Mouse (Mus musculus) liver, embryonic 15.5 days (tissue): ENCODE data around the gene Ankrd35. TPM values are rescaled to one million over a fixed set of nuclear protein-coding genes. Genes with fewer than 3 reads are reported as not detected.

ENCODE experiments used
- ATAC-seq: fragments of 200-750 bp; cut with Nextera tagmentation; 2 replicates; pipeline ENCODE4 v1.8.0; 2017; ENCODE audit warnings: moderate number of reproducible peaks, mild to moderate bottlenecking, moderate library complexity; ENCODE audit not compliant: insufficient read depth
- H3K27ac ChIP-seq: fragments of 300-500 bp; sonication (generic); replicated peaks from 2 replicates; pipeline ENCODE4 v1.5.1; 2015; ENCODE audit warnings: mild to moderate bottlenecking, inconsistent platforms
- H3K27me3 ChIP-seq: fragments of 300-500 bp; sonication (generic); 2 replicates; pipeline ENCODE4 v1.6.1; 2015; ENCODE audit warnings: mild to moderate bottlenecking, inconsistent platforms
- H3K36me3 ChIP-seq: fragments of 300-500 bp; sonication (generic); replicated peaks from 2 replicates; pipeline ENCODE4 v1.6.1; 2015; ENCODE audit warnings: moderate library complexity, mild to moderate bottlenecking, inconsistent platforms
- H3K4me1 ChIP-seq: fragments of 300-500 bp; sonication (generic); replicated peaks from 2 replicates; pipeline ENCODE4 v1.6.1; 2015; ENCODE audit warnings: inconsistent platforms
- H3K4me2 ChIP-seq: fragments of 300-500 bp; sonication (generic); 2 replicates; pipeline ENCODE4 v1.6.1; 2015; ENCODE audit warnings: moderate library complexity, mild to moderate bottlenecking, inconsistent platforms
- H3K4me3 ChIP-seq: fragments of 300-500 bp; sonication (generic); replicated peaks from 2 replicates; pipeline ENCODE4 v1.5.1; 2015; ENCODE audit warnings: mild to moderate bottlenecking, inconsistent platforms
- H3K9ac ChIP-seq: fragments of 300-500 bp; sonication (generic); 2 replicates; pipeline ENCODE4 v1.6.1; 2015; ENCODE audit warnings: moderate library complexity, mild to moderate bottlenecking, inconsistent platforms
- H3K9me3 ChIP-seq: fragments of 300-500 bp; sonication (generic); replicated peaks from 2 replicates; pipeline ENCODE4 v1.6.1; 2016; ENCODE audit warnings: inconsistent platforms
- WGBS: fragments of 180-500 bp; shearing (Covaris S2); methylation state at CpG from one replicate; pipeline ENCODE4 v1.1.7; 2015; ENCODE audit warnings: mixed read lengths; ENCODE audit not compliant: insufficient replicate concordance; 5-methylcytosine and 5-hydroxymethylcytosine counted together
- polyA plus RNA-seq: library from polyadenylated mRNA; unstranded; fragments of >200 nt; fragmentation: Nextera tagmentation; extraction: Ambion mirVana; gene quantifications from 2 replicates; pipeline ENCODE4 v1.2.1, GENCODE M21; 2015

Ankrd35 gene
- polyA plus RNA-seq, 1 experiment from 2014 or later: 0.53 TPM

GRCm38 (mm10) chr3:96707903-96708683 is 38.2 kb downstream of the Ankrd35 start, which contains the start of gene Nudt17:
Nudt17 (minus strand) TSS chr3:96708562.
- Histone ChIP-seq H3K27ac (no peak within 1 kb of the TSS), H3K36me3 (peaks cover 50% of the 10 kb centered on the region), H3K4me3 (peak within 1 kb of the TSS; percentile 48), H3K27me3 (peaks cover 19% of the 10 kb centered on the region), H3K4me1 (peaks cover 8% of the 10 kb centered on the region), H3K4me2 (peak within 1 kb of the TSS; percentile 78), H3K9me3 (no peaks in the 10 kb centered on the region), H3K9ac (peak within 1 kb of the TSS; percentile 25; the same call in 1 of the 2 replicates)
- 4% methylated on average over 42 of the region's 42 CpGs for WGBS
- peak; percentile 69 for ATAC-seq

- 54% methylated on average over 2 of the region's 2 CpGs for WGBS
- Histone ChIP-seq H3K4me2 (peak overlapping the region; percentile 78), H3K4me1 (peaks cover 8% of the 10 kb centered on the region), H3K27ac (no peak overlapping the region), H3K4me3 (no peak overlapping the region), H3K27me3 (peaks cover 19% of the 10 kb centered on the region), H3K9me3 (no peaks in the 10 kb centered on the region), H3K36me3 (peaks cover 51% of the 10 kb centered on the region), H3K9ac (no peak overlapping the region; the same call in 1 of the 2 replicates)
- no peak for ATAC-seq
Observed at GRCm38 (mm10) chr3:96708684-96709064, 38.7 kb downstream of the Ankrd35 start.

GRCm38 (mm10) chr3:96714286-96714685 is 44.4 kb downstream of the Ankrd35 start:
- H3K4me3 ChIP-seq: no peak overlapping the region
- H3K27me3 ChIP-seq: no peaks in the 10 kb centered on the region
- no peak for ATAC-seq
- WGBS: 71% methylated on average over 5 of the region's 5 CpGs
- H3K4me2 ChIP-seq: no peak overlapping the region
- peaks cover 5% of the 10 kb centered on the region; the same call in 1 of the 2 replicates for H3K4me1 ChIP-seq
- no peaks in the 10 kb centered on the region for H3K9me3 ChIP-seq
- peaks cover 84% of the 10 kb centered on the region for H3K36me3 ChIP-seq
- H3K9ac ChIP-seq: no peak overlapping the region
- no peak overlapping the region for H3K27ac ChIP-seq

- H3K27ac ChIP-seq: peak overlapping the region; percentile 53; the same call in 1 of the 2 replicates
- no peaks in the 10 kb centered on the region for H3K9me3 ChIP-seq
- 28% methylated on average over 2 of the region's 2 CpGs for WGBS
- no peak overlapping the region for H3K4me3 ChIP-seq
- no peak overlapping the region for H3K4me2 ChIP-seq
- no peak for ATAC-seq
- H3K9ac ChIP-seq: no peak overlapping the region
- peaks cover 80% of the 10 kb centered on the region for H3K36me3 ChIP-seq
- no peaks in the 10 kb centered on the region for H3K27me3 ChIP-seq
- peaks cover 5% of the 10 kb centered on the region; the same call in 1 of the 2 replicates for H3K4me1 ChIP-seq
Observed at GRCm38 (mm10) chr3:96715854-96716253, 45.9 kb downstream of the Ankrd35 start.

GRCm38 (mm10) chr3:96719173-96719572 is 49.2 kb downstream of the Ankrd35 start:
- no peaks in the 10 kb centered on the region for H3K27me3 ChIP-seq
- H3K4me1 ChIP-seq: peaks cover 19% of the 10 kb centered on the region
- H3K9ac ChIP-seq: no peak overlapping the region
- no peak overlapping the region for H3K27ac ChIP-seq
- H3K36me3 ChIP-seq: peaks cover 78% of the 10 kb centered on the region
- WGBS: 58% methylated on average over 14 of the region's 14 CpGs
- no peak for ATAC-seq
- no peaks in the 10 kb centered on the region for H3K9me3 ChIP-seq
- no peak overlapping the region for H3K4me3 ChIP-seq
- H3K4me2 ChIP-seq: no peak overlapping the region

GRCm38 (mm10) chr3:96727343-96727827 is 57.5 kb downstream of the Ankrd35 start, which contains the start of the genes Polr3c and Rnf115:
Polr3c (minus strand) TSS chr3:96727628.
Rnf115 (plus strand) TSS chr3:96727664.
- H3K4me2 ChIP-seq: peak within 1 kb of the TSS; percentile 81
- H3K9ac ChIP-seq: peak within 1 kb of the TSS; percentile 94
- no peaks in the 10 kb centered on the region for H3K27me3 ChIP-seq
- H3K4me1 ChIP-seq: peaks cover 44% of the 10 kb centered on the region
- H3K9me3 ChIP-seq: no peaks in the 10 kb centered on the region
- H3K4me3 ChIP-seq: peak within 1 kb of the TSS; percentile 93
- 0% methylated on average over 52 of the region's 52 CpGs for WGBS
- peak; percentile 98 for ATAC-seq
- H3K36me3 ChIP-seq: peaks cover 15% of the 10 kb centered on the region
- H3K27ac ChIP-seq: peak within 1 kb of the TSS; percentile 88

- Histone ChIP-seq H3K9ac (peak overlapping the region; percentile 94), H3K4me3 (peak overlapping the region; percentile 93), H3K27me3 (no peaks in the 10 kb centered on the region), H3K9me3 (no peaks in the 10 kb centered on the region), H3K36me3 (peaks cover 9% of the 10 kb centered on the region), H3K4me1 (peaks cover 39% of the 10 kb centered on the region), H3K27ac (peak overlapping the region; percentile 88), H3K4me2 (peak overlapping the region; percentile 81)
- ATAC-seq: peak; percentile 35; the same call in 1 of the 2 replicates
- under 1% methylated on average over 42 of the region's 42 CpGs for WGBS
Observed at GRCm38 (mm10) chr3:96727828-96728633, 58.1 kb downstream of the Ankrd35 start.

GRCm38 (mm10) chr3:96728634-96729402 is 58.9 kb downstream of the Ankrd35 start:
- peak overlapping the region; percentile 94 for H3K9ac ChIP-seq
- H3K27ac ChIP-seq: peak overlapping the region; percentile 88
- H3K4me3 ChIP-seq: peak overlapping the region; percentile 93
- H3K36me3 ChIP-seq: peaks cover under 1% of the 10 kb centered on the region
- H3K4me2 ChIP-seq: peak overlapping the region; percentile 81
- no peaks in the 10 kb centered on the region for H3K27me3 ChIP-seq
- no peak for ATAC-seq
- no peaks in the 10 kb centered on the region for H3K9me3 ChIP-seq
- H3K4me1 ChIP-seq: peaks cover 36% of the 10 kb centered on the region
- 54% methylated on average over 7 of the region's 7 CpGs for WGBS

GRCm38 (mm10) chr3:96729403-96729784 is 59.5 kb downstream of the Ankrd35 start:
- no peaks in the 10 kb centered on the region for H3K9me3 ChIP-seq
- no peaks in the 10 kb centered on the region for H3K27me3 ChIP-seq
- no peak for ATAC-seq
- H3K36me3 ChIP-seq: no peaks in the 10 kb centered on the region
- H3K9ac ChIP-seq: no peak overlapping the region
- peaks cover 41% of the 10 kb centered on the region for H3K4me1 ChIP-seq
- H3K4me3 ChIP-seq: peak overlapping the region; percentile 93; the same call in 1 of the 2 replicates
- WGBS: 39% methylated on average over 3 of the region's 3 CpGs
- H3K4me2 ChIP-seq: peak overlapping the region; percentile 81; the same call in 1 of the 2 replicates
- no peak overlapping the region for H3K27ac ChIP-seq

GRCm38 (mm10) chr3:96730785-96731184 is 60.9 kb downstream of the Ankrd35 start:
- H3K4me1 ChIP-seq: peaks cover 39% of the 10 kb centered on the region
- no peak overlapping the region for H3K4me3 ChIP-seq
- H3K27ac ChIP-seq: no peak overlapping the region
- WGBS: 39% methylated on average over 5 of the region's 5 CpGs
- H3K27me3 ChIP-seq: no peaks in the 10 kb centered on the region
- no peak overlapping the region for H3K9ac ChIP-seq
- no peaks in the 10 kb centered on the region for H3K9me3 ChIP-seq
- no peaks in the 10 kb centered on the region for H3K36me3 ChIP-seq
- H3K4me2 ChIP-seq: no peak overlapping the region
- ATAC-seq: no peak
